Mouse (Mus musculus): ENCODE results near the gene Esrp2. TPM values are rescaled to one million over a fixed set of nuclear protein-coding genes. Genes with fewer than 3 reads are reported as not detected.

Gene Esrp2
- total RNA-seq, 2 experiments from 2014 or later = 0.29 TPM; not detected in 1

- DNase-seq (ENCODE audit: low spot score in 2 of 2) = no peak
Measured at GRCm38 (mm10) chr8:106127054-106127453, 9.7 kb downstream of the Esrp2 start.

- DNase-seq (ENCODE audit: low spot score in 2 of 2) = no peak
Measured at GRCm38 (mm10) chr8:106126055-106126454, 10.7 kb downstream of the Esrp2 start.

- no peak for DNase-seq (ENCODE audit: low spot score in 2 of 2)
Measured at GRCm38 (mm10) chr8:106123443-106123842, 13.3 kb downstream of the Esrp2 start.

GRCm38 (mm10) chr8:106115897-106116296, 20.9 kb downstream of the Esrp2 start:
- DNase-seq (ENCODE audit: low spot score in 2 of 2) = no peak

- no peak for DNase-seq (ENCODE audit: low spot score in 2 of 2)
Measured at GRCm38 (mm10) chr8:106112514-106112913, 24.3 kb downstream of the Esrp2 start.

GRCm38 (mm10) chr8:106112041-106112440, 24.7 kb downstream of the Esrp2 start:
- no peak for DNase-seq (ENCODE audit: low spot score in 2 of 2)

GRCm38 (mm10) chr8:106108729-106109128, 28.0 kb downstream of the Esrp2 start:
- peak in 1 of 2 experiments; percentile 27 for DNase-seq (ENCODE audit: low spot score in 2 of 2)

- no peak for DNase-seq (ENCODE audit: low spot score in 2 of 2)
Measured at GRCm38 (mm10) chr8:106108080-106108479, 28.7 kb downstream of the Esrp2 start.

- no peak for DNase-seq (ENCODE audit: low spot score in 2 of 2)
Measured at GRCm38 (mm10) chr8:106106193-106106592, 30.6 kb downstream of the Esrp2 start.

- no peak for DNase-seq (ENCODE audit: low spot score in 2 of 2)
Measured at GRCm38 (mm10) chr8:106103888-106104287, 32.9 kb downstream of the Esrp2 start.

- no peak for DNase-seq (ENCODE audit: low spot score in 2 of 2)
Measured at GRCm38 (mm10) chr8:106102321-106102720, 34.5 kb downstream of the Esrp2 start.

Other genes with a start within 250 kb of the Esrp2 start
- 1 to 10 TPM in 1 of 2 experiments, under 1 TPM in 1; 0.66 to 1.5 TPM for gene Nrn1l, start 243.4 kb downstream of the Esrp2 start, total RNA-seq (2021)
- 1 to 10 TPM; 8.1 to 8.3 TPM for gene Pskh1, start 236.5 kb downstream of the Esrp2 start, total RNA-seq (2021)
- under 1 TPM; 0.85 to 0.91 TPM for gene Ctrl, start 203.1 kb downstream of the Esrp2 start, total RNA-seq (2021)
- 10 to 100 TPM; 70.2 to 82.5 TPM for gene Psmb10, start 198.5 kb downstream of the Esrp2 start, total RNA-seq (2021)
- gene Lcat, start 193.6 kb downstream of the Esrp2 start, total RNA-seq (2021) = 10 to 100 TPM; 30.1 to 30.7 TPM
- gene Slc12a4, start 170.9 kb downstream of the Esrp2 start, total RNA-seq (2021) = 10 to 100 TPM; 28.3 to 32.2 TPM
- gene Dpep3, start 157.5 kb downstream of the Esrp2 start, total RNA-seq (2021) = not detected
- gene Dus2, start 145.6 kb downstream of the Esrp2 start, total RNA-seq (2021) = 10 to 100 TPM; 20.9 to 21.5 TPM
- not detected for gene Dpep2nb, start 131.0 kb downstream of the Esrp2 start, total RNA-seq (2021)
- 10 to 100 TPM; 12.7 to 14.7 TPM for gene Ddx28, start 125.1 kb downstream of the Esrp2 start, total RNA-seq (2021)
- 1 to 10 TPM; 9.9 TPM for gene Nfatc3, start 78.1 kb downstream of the Esrp2 start, total RNA-seq (2021)
- 10 to 100 TPM; 18.7 to 20.1 TPM for gene Pla2g15, start 13.4 kb upstream of the Esrp2 start, total RNA-seq (2021)
- 10 to 100 TPM; 23.2 to 26.2 TPM for gene Slc7a6, start 31.9 kb upstream of the Esrp2 start, total RNA-seq (2021)
- 10 to 100 TPM; 30.4 to 32.3 TPM for gene Slc7a6os, start 74.0 kb upstream of the Esrp2 start, total RNA-seq (2021)
- gene Prmt7, start 74.0 kb upstream of the Esrp2 start, total RNA-seq (2021) = 10 to 100 TPM; 40.3 to 44.7 TPM
- gene Smpd3, start 201.0 kb upstream of the Esrp2 start, total RNA-seq (2021) = 100 to 1,000 TPM; 124 to 127 TPM

All from layer of hippocampus, postnatal 10 days (tissue).